Mouse (Mus musculus) hindbrain, embryonic 10.5 days (tissue): ENCODE measurements around the gene Prmt7. TPM values are rescaled to one million over a fixed set of nuclear protein-coding genes. Genes with fewer than 3 reads are reported as not detected.

Experiments
- DNase-seq: peaks from one replicate; pipeline ENCODE4 v3.0.0-alpha.2; 2017; ENCODE audit warnings: low spot score
- H3K27ac ChIP-seq: fragments of 300-500 bp; sonication (generic); 2 replicates; pipeline ENCODE4 v1.5.1; 2016; ENCODE audit warnings: mild to moderate bottlenecking, moderate library complexity
- H3K27me3 ChIP-seq: fragments of 300-500 bp; sonication (generic); 2 replicates; pipeline ENCODE4 v1.6.1; 2016; ENCODE audit warnings: mild to moderate bottlenecking; ENCODE audit not compliant: poor library complexity, insufficient read depth, severe bottlenecking
- H3K36me3 ChIP-seq: fragments of 300-500 bp; sonication (generic); 2 replicates; pipeline ENCODE4 v1.6.1; 2016; ENCODE audit warnings: mild to moderate bottlenecking, moderate library complexity
- H3K4me1 ChIP-seq: fragments of 300-500 bp; sonication (generic); replicated peaks from 2 replicates; pipeline ENCODE4 v1.6.1; 2016; ENCODE audit warnings: mild to moderate bottlenecking
- H3K4me3 ChIP-seq: fragments of 300-500 bp; sonication (generic); 2 replicates; pipeline ENCODE4 v1.5.1; 2016; ENCODE audit warnings: mild to moderate bottlenecking, moderate library complexity
- H3K9me3 ChIP-seq: fragments of 300-500 bp; sonication (generic); 2 replicates; pipeline ENCODE4 v1.6.1; 2016; ENCODE audit warnings: mild to moderate bottlenecking, moderate library complexity
- whole genome bisulfite sequencing: fragments of 180-500 bp; shearing (Covaris S2); methylation state at CpG from one replicate; pipeline ENCODE4 v1.1.7; 2016; 5-methylcytosine and 5-hydroxymethylcytosine counted together
- polyA plus RNA-seq: library from polyadenylated mRNA; unstranded; fragments of >200 nt; fragmentation: Nextera tagmentation; extraction: Ambion mirVana; gene quantifications from 2 replicates; pipeline ENCODE4 v1.2.1, GENCODE M21; 2016

Gene Prmt7
- polyA plus RNA-seq, 1 experiment from 2014 or later, result 71.1 TPM

DNA sequence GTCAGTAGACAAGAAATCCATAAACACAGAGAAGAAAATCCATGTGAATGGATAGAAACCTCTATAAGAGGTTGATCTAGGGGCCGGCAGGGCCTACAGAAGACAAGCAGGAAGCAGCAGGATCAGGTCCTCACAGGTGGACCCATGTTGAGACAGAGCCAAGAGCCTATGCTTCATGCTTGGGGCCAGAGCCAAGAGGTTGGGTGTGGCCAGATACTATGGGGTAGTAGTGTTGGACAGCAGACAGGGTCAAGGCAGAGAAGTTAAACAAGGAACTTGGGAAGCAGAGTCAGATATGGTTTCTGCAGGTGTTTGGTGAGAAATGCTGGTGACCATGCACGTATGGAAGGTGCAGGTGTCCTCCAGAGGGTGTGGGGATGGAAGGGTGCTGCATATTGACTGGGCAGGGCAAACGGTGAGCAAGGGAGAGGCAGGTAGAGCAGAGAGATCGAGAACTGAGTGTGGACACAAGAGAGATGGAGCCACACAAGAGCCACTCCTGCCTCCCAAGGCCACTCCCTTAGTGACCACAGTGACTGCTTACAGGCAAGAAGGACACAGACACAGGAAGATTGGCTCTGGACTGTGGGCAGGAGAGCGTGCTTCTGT, 66.1 kb downstream of the Prmt7 start:
- no peak for DNase-seq
- Histone ChIP-seq H3K27me3 (no peaks in the 10 kb centered on the region), H3K9me3 (no peaks in the 10 kb centered on the region), H3K4me1 (peaks cover 12% of the 10 kb centered on the region), H3K27ac (no peak overlapping the region), H3K36me3 (no peaks in the 10 kb centered on the region), H3K4me3 (no peak overlapping the region)
- WGBS, result 89% methylated on average over 5 of the region's 5 CpGs

- H3K4me1 ChIP-seq, result peaks cover 11% of the 10 kb centered on the region
- H3K9me3 ChIP-seq, result no peaks in the 10 kb centered on the region
- no peaks in the 10 kb centered on the region for H3K27me3 ChIP-seq
- H3K27ac ChIP-seq, result no peak overlapping the region
- H3K36me3 ChIP-seq, result peaks cover 5% of the 10 kb centered on the region; the same call in 1 of the 2 replicates
- no peak overlapping the region for H3K4me3 ChIP-seq
- 80% methylated on average over 11 of the region's 11 CpGs for WGBS
- no peak for DNase-seq
Measured at GRCm38 (mm10) chr8:106278367-106279042, 67.8 kb downstream of the Prmt7 start.

GRCm38 (mm10) chr8:106280154-106280553, 69.4 kb downstream of the Prmt7 start:
- DNase-seq, result no peak
- Histone ChIP-seq H3K27ac (no peak overlapping the region), H3K36me3 (peaks cover 6% of the 10 kb centered on the region; the same call in 1 of the 2 replicates), H3K9me3 (no peaks in the 10 kb centered on the region), H3K27me3 (no peaks in the 10 kb centered on the region), H3K4me1 (peaks cover 11% of the 10 kb centered on the region), H3K4me3 (no peak overlapping the region)
- 45% methylated on average over 5 of the region's 5 CpGs for WGBS

GRCm38 (mm10) chr8:106280844-106281243, 70.1 kb downstream of the Prmt7 start:
- Histone ChIP-seq H3K9me3 (no peaks in the 10 kb centered on the region), H3K4me1 (peaks cover 11% of the 10 kb centered on the region), H3K36me3 (peaks cover 6% of the 10 kb centered on the region; the same call in 1 of the 2 replicates), H3K4me3 (no peak overlapping the region), H3K27me3 (no peaks in the 10 kb centered on the region), H3K27ac (no peak overlapping the region)
- 35% methylated on average over 4 of the region's 4 CpGs for WGBS
- no peak for DNase-seq

- Histone ChIP-seq H3K9me3 (no peaks in the 10 kb centered on the region), H3K36me3 (peaks cover 6% of the 10 kb centered on the region; the same call in 1 of the 2 replicates), H3K27ac (no peak overlapping the region; the same call in 1 of the 2 replicates), H3K27me3 (no peaks in the 10 kb centered on the region), H3K4me1 (peaks cover 46% of the 10 kb centered on the region), H3K4me3 (no peak overlapping the region)
- no peak for DNase-seq
- 13% methylated on average over 2 of the region's 2 CpGs for WGBS
Measured at GRCm38 (mm10) chr8:106287445-106287844, 76.7 kb downstream of the Prmt7 start.

- Histone ChIP-seq H3K36me3 (no peaks in the 10 kb centered on the region), H3K4me3 (no peak overlapping the region), H3K27me3 (no peaks in the 10 kb centered on the region), H3K4me1 (peaks cover 46% of the 10 kb centered on the region), H3K9me3 (no peaks in the 10 kb centered on the region), H3K27ac (no peak overlapping the region)
- no peak for DNase-seq
- WGBS, result 29% methylated on average over 3 of the region's 3 CpGs
Measured at GRCm38 (mm10) chr8:106288732-106289131, 78.0 kb downstream of the Prmt7 start.

DNA sequence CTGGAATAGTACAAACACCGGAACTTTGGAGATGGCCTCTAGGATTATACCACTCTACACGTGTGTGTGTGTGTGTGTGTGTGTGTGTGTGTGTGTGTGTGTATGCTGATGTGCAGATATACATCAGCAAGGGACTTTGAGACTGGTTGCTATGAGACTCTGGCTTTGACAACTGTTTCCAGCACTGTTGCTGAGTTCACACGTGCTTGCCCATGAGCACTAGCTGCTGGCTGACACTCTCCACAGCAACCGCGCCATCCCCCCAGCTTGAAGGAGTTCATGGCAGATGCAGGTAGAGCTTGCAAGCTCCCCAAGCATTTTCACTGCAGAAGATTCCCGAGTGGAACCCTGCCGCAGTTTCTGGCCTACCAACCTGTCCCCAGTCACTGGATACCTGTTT, 78.7 kb downstream of the Prmt7 start:
- Histone ChIP-seq H3K36me3 (no peaks in the 10 kb centered on the region), H3K27ac (no peak overlapping the region), H3K4me1 (peaks cover 46% of the 10 kb centered on the region), H3K9me3 (no peaks in the 10 kb centered on the region), H3K4me3 (no peak overlapping the region), H3K27me3 (no peaks in the 10 kb centered on the region)
- 63% methylated on average over 7 of the region's 7 CpGs for WGBS
- DNase-seq, result no peak

DNA sequence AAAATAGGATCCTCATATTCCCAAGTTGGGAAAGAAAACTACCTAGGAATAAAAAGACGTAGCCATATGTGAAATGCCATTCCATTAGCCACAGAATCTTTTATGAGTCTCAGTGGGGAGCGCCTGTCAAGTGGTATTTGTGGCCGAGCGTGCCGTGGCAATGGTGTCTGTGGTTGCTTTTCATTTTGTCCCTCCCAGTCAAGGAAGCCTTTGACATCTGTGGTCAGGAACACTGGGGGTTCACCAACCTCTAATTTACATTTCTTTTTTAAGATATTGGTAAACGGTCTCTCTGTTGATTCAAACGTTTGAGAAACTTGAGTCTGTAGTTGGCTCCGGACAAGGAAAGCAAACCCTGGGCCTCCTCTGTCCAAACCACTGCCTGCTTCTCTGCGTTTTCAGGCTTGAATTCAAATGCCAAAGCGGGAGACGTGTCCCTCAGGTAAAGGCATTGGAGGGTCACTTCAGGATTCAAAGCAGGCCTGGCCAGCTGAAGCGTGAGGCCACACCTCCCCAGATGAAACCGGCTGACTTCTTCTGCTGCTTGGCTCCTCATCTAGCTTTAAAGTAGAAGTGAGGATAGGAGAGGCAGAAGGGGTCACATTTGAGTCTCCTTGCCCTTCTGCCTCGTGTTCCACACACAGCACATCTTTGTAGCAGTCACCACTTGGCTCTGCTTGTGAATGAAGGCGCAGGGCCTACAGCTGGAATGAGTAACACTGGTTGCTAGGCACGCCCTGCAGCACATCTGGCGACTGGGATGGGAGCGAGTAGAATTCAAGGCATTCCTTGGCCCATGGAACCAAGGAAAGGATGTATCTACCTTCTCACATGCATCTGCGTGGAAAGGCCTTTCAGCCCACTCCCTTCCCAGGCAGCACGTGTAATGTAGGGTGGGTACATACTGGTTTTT, 82.0 kb downstream of the Prmt7 start:
- no peak for DNase-seq
- Histone ChIP-seq H3K27me3 (no peaks in the 10 kb centered on the region), H3K9me3 (no peaks in the 10 kb centered on the region), H3K4me3 (no peak overlapping the region), H3K4me1 (peaks cover 31% of the 10 kb centered on the region), H3K27ac (no peak overlapping the region; the same call in 1 of the 2 replicates), H3K36me3 (no peaks in the 10 kb centered on the region)
- WGBS, result 64% methylated on average over 20 of the region's 20 CpGs

- 71% methylated on average over 5 of the region's 5 CpGs for WGBS
Measured at GRCm38 (mm10) chr8:106298261-106298660, 87.5 kb downstream of the Prmt7 start.

DNA sequence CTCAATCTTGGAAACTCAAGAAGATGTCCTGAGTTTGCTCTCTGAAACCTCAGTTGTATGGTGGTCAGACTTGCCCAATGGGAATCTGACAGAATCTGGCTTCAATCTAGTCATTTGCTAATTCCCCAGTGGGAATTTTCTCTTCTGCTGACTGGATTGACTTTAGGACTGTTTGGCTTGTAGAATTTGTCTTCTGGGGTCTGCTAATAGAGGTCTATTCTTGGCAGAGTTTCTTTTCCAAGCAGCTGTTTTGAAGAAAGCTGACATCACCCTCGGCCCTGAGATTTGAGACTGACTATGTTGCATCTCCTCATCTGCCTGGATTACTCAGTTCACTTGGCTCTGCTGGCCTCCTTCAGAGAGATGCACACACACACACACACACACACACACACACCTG, 88.1 kb downstream of the Prmt7 start:
- no peak for DNase-seq
- H3K4me1 ChIP-seq, result peaks cover 3% of the 10 kb centered on the region
- 86% methylated on average over 1 of the region's 1 CpGs for WGBS
- no peak overlapping the region for H3K4me3 ChIP-seq
- H3K9me3 ChIP-seq, result no peaks in the 10 kb centered on the region
- no peak overlapping the region for H3K27ac ChIP-seq
- H3K36me3 ChIP-seq, result no peaks in the 10 kb centered on the region
- no peaks in the 10 kb centered on the region for H3K27me3 ChIP-seq

More at GRCm38 (mm10) chr8:106298261-106298660, 87.5 kb downstream of the Prmt7 start:
- no peak for DNase-seq
- Histone ChIP-seq H3K4me3 (no peak overlapping the region), H3K27me3 (no peaks in the 10 kb centered on the region), H3K36me3 (no peaks in the 10 kb centered on the region), H3K4me1 (peaks cover 3% of the 10 kb centered on the region), H3K9me3 (no peaks in the 10 kb centered on the region), H3K27ac (no peak overlapping the region)

GRCm38 (mm10) chr8:106299686-106300085, 89.0 kb downstream of the Prmt7 start:
- DNase-seq, result no peak
- Histone ChIP-seq H3K4me3 (no peak overlapping the region), H3K36me3 (no peaks in the 10 kb centered on the region), H3K27me3 (no peaks in the 10 kb centered on the region), H3K27ac (no peak overlapping the region), H3K9me3 (no peaks in the 10 kb centered on the region), H3K4me1 (peaks cover 3% of the 10 kb centered on the region)
- WGBS, result 88% methylated on average over 3 of the region's 3 CpGs

GRCm38 (mm10) chr8:106300739-106301715, 90.3 kb downstream of the Prmt7 start:
- H3K9me3 ChIP-seq, result no peaks in the 10 kb centered on the region
- H3K4me3 ChIP-seq, result no peak overlapping the region
- H3K27me3 ChIP-seq, result no peaks in the 10 kb centered on the region
- no peaks in the 10 kb centered on the region for H3K36me3 ChIP-seq
- WGBS, result 75% methylated on average over 9 of the region's 9 CpGs
- DNase-seq, result no peak
- peaks cover 3% of the 10 kb centered on the region for H3K4me1 ChIP-seq
- peak overlapping the region; percentile 68; the same call in 1 of the 2 replicates for H3K27ac ChIP-seq
